Mouse (Mus musculus) embryonic fibroblast, embryonic 13.5 days (primary cell): ENCODE results near the gene Gramd1c.

Experiments used
- CTCF ChIP-seq: IDR thresholded peaks from 2 replicates; pipeline ENCODE4 v1.5.1; 2011; ENCODE audit warnings: mild to moderate bottlenecking, control low read depth, low read length, moderate library complexity, borderline replicate concordance; ENCODE audit not compliant: insufficient read depth
- POLR2A ChIP-seq: IDR thresholded peaks from 2 replicates; pipeline ENCODE4 v1.6.1; 2011; ENCODE audit warnings: low read depth, mild to moderate bottlenecking, control low read depth, low read length, moderate library complexity

DNA sequence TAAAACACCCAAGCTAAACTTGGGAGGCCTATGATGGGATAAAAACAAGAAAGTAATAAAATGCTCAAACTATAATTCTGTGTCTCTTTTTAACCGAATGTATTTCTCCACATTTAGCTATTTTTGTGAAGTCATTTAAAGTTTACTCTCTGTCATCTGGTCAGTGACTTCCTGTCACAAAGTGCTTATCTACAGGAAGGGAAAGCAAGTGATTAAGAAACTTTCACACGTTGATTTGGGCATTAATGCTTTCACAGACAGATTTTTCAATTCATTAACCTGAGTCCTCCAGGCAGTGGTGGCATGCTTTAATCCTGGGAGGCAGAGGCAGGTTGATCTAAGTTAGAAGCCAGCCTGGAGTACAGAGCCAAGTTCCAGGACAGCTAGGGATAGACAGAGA lies 33.9 kb downstream of the Gramd1c start:
- TF ChIP-seq CTCF (no peak), POLR2A (no peak)
